Mouse (Mus musculus) lung, embryonic 15.5 days (tissue): ENCODE measurements around the gene Cd163l1. TPM values are rescaled to one million over a fixed set of nuclear protein-coding genes. Genes with fewer than 3 reads are reported as not detected.

Source experiments
- ATAC-seq: fragments of 200-750 bp; cut with Nextera tagmentation; 2 replicates; pipeline ENCODE4 v1.8.0; 2017; ENCODE audit warnings: moderate number of reproducible peaks, borderline replicate concordance; ENCODE audit not compliant: low FRiP score, low TSS enrichment; ENCODE audit errors: extremely low read depth
- H3K27ac ChIP-seq: fragments of 300-500 bp; sonication (generic); 2 replicates; pipeline ENCODE4 v1.5.1; 2015; ENCODE audit warnings: moderate library complexity, mild to moderate bottlenecking, inconsistent platforms
- H3K27me3 ChIP-seq: fragments of 300-500 bp; sonication (generic); 2 replicates; pipeline ENCODE4 v1.6.1; 2015; ENCODE audit warnings: inconsistent platforms
- H3K36me3 ChIP-seq: fragments of 300-500 bp; sonication (generic); 2 replicates; pipeline ENCODE4 v1.6.1; 2015; ENCODE audit warnings: inconsistent platforms
- H3K4me1 ChIP-seq: fragments of 300-500 bp; sonication (generic); 2 replicates; pipeline ENCODE4 v1.6.1; 2015; ENCODE audit warnings: inconsistent platforms
- H3K4me2 ChIP-seq: fragments of 300-500 bp; sonication (generic); 2 replicates; pipeline ENCODE4 v1.6.1; 2015; ENCODE audit warnings: inconsistent platforms, mild to moderate bottlenecking, moderate library complexity
- H3K4me3 ChIP-seq: fragments of 300-500 bp; sonication (generic); 2 replicates; pipeline ENCODE4 v1.5.1; 2015; ENCODE audit warnings: mild to moderate bottlenecking, inconsistent platforms
- H3K9ac ChIP-seq: fragments of 300-500 bp; sonication (generic); 2 replicates; pipeline ENCODE4 v1.6.1; 2015; ENCODE audit warnings: inconsistent platforms
- H3K9me3 ChIP-seq: fragments of 300-500 bp; sonication (generic); 2 replicates; pipeline ENCODE4 v1.6.1; 2016; ENCODE audit warnings: inconsistent platforms
- WGBS: fragments of 180-500 bp; shearing (Covaris S2); methylation state at CpG from one replicate; pipeline ENCODE4 v1.1.7; 2015; 5-methylcytosine and 5-hydroxymethylcytosine counted together
- polyA plus RNA-seq: library from polyadenylated mRNA; unstranded; fragments of >200 nt; fragmentation: Nextera tagmentation; extraction: Ambion mirVana; gene quantifications from 2 replicates; pipeline ENCODE4 v1.2.1, GENCODE M21; 2015

Cd163l1 gene
- polyA plus RNA-seq, 1 experiment from 2014 or later = 3.1 TPM

- Histone ChIP-seq H3K36me3 (no peaks in the 10 kb centered on the region), H3K27ac (no peak overlapping the region), H3K27me3 (no peaks in the 10 kb centered on the region), H3K4me3 (no peak overlapping the region), H3K4me1 (no peaks in the 10 kb centered on the region), H3K4me2 (no peak overlapping the region), H3K9me3 (no peaks in the 10 kb centered on the region), H3K9ac (no peak overlapping the region)
- WGBS = 42% methylated on average over 2 of the region's 2 CpGs
- ATAC-seq = no peak
These were observed 25.6 kb upstream of the Cd163l1 start for GRCm38 (mm10) chr7:140192445-140192844.

- 77% methylated on average over 2 of the region's 2 CpGs for WGBS
- no peak overlapping the region for H3K4me2 ChIP-seq
- no peaks in the 10 kb centered on the region for H3K27me3 ChIP-seq
- H3K4me1 ChIP-seq = no peaks in the 10 kb centered on the region
- H3K4me3 ChIP-seq = no peak overlapping the region
- no peak for ATAC-seq
- no peaks in the 10 kb centered on the region for H3K36me3 ChIP-seq
- no peak overlapping the region for H3K9ac ChIP-seq
- H3K27ac ChIP-seq = no peak overlapping the region
- no peaks in the 10 kb centered on the region for H3K9me3 ChIP-seq
These were observed 25.2 kb upstream of the Cd163l1 start for GRCm38 (mm10) chr7:140192851-140193250.

GRCm38 (mm10) chr7:140194031-140194430, 24.0 kb upstream of the Cd163l1 start:
- no peak overlapping the region for H3K9ac ChIP-seq
- no peak for ATAC-seq
- no peaks in the 10 kb centered on the region for H3K4me1 ChIP-seq
- H3K36me3 ChIP-seq = no peaks in the 10 kb centered on the region
- H3K4me3 ChIP-seq = no peak overlapping the region
- WGBS = 77% methylated on average over 4 of the region's 4 CpGs
- no peaks in the 10 kb centered on the region for H3K27me3 ChIP-seq
- no peak overlapping the region for H3K27ac ChIP-seq
- no peaks in the 10 kb centered on the region for H3K9me3 ChIP-seq
- H3K4me2 ChIP-seq = no peak overlapping the region

- no peaks in the 10 kb centered on the region for H3K36me3 ChIP-seq
- no peak overlapping the region for H3K4me2 ChIP-seq
- H3K9me3 ChIP-seq = no peaks in the 10 kb centered on the region
- ATAC-seq = no peak
- H3K27ac ChIP-seq = no peak overlapping the region
- no peaks in the 10 kb centered on the region for H3K27me3 ChIP-seq
- no peak overlapping the region for H3K4me3 ChIP-seq
- no peak overlapping the region for H3K9ac ChIP-seq
- 77% methylated on average over 8 of the region's 8 CpGs for WGBS
- no peaks in the 10 kb centered on the region for H3K4me1 ChIP-seq
These were observed 22.1 kb upstream of the Cd163l1 start for GRCm38 (mm10) chr7:140196002-140196401.

GRCm38 (mm10) chr7:140201090-140201489, 17.0 kb upstream of the Cd163l1 start:
- Histone ChIP-seq H3K4me2 (no peak overlapping the region), H3K36me3 (no peaks in the 10 kb centered on the region), H3K9me3 (no peaks in the 10 kb centered on the region), H3K9ac (no peak overlapping the region), H3K27ac (no peak overlapping the region), H3K27me3 (no peaks in the 10 kb centered on the region), H3K4me3 (no peak overlapping the region), H3K4me1 (no peaks in the 10 kb centered on the region)
- ATAC-seq = no peak
- WGBS = 89% methylated on average over 4 of the region's 4 CpGs

- Histone ChIP-seq H3K9ac (no peak within 1 kb of the TSS), H3K4me1 (no peaks in the 10 kb centered on the region), H3K9me3 (no peaks in the 10 kb centered on the region), H3K4me2 (no peak within 1 kb of the TSS), H3K36me3 (no peaks in the 10 kb centered on the region), H3K27ac (no peak within 1 kb of the TSS), H3K4me3 (no peak within 1 kb of the TSS), H3K27me3 (no peaks in the 10 kb centered on the region)
- no peak for ATAC-seq
These were observed 12.2 kb upstream of the Cd163l1 start, which contains the start of gene Olfr524 for GRCm38 (mm10) chr7:140205864-140206263. Gene Olfr524, minus strand, starts transcription at chr7:140205964.

- H3K27me3 ChIP-seq = no peaks in the 10 kb centered on the region
- H3K4me3 ChIP-seq = no peak overlapping the region
- 77% methylated on average over 3 of the region's 3 CpGs for WGBS
- H3K9ac ChIP-seq = no peak overlapping the region
- H3K27ac ChIP-seq = no peak overlapping the region
- H3K36me3 ChIP-seq = no peaks in the 10 kb centered on the region
- no peaks in the 10 kb centered on the region for H3K9me3 ChIP-seq
- ATAC-seq = no peak
- H3K4me1 ChIP-seq = no peaks in the 10 kb centered on the region
- no peak overlapping the region for H3K4me2 ChIP-seq
These were observed 11.2 kb upstream of the Cd163l1 start for GRCm38 (mm10) chr7:140206904-140207303.

GRCm38 (mm10) chr7:140208153-140208552, 9.9 kb upstream of the Cd163l1 start:
- Histone ChIP-seq H3K36me3 (no peaks in the 10 kb centered on the region), H3K27ac (no peak overlapping the region), H3K9me3 (no peaks in the 10 kb centered on the region), H3K27me3 (no peaks in the 10 kb centered on the region), H3K4me2 (no peak overlapping the region), H3K9ac (no peak overlapping the region), H3K4me1 (no peaks in the 10 kb centered on the region), H3K4me3 (no peak overlapping the region)
- WGBS = 45% methylated on average over 8 of the region's 8 CpGs
- ATAC-seq = no peak

GRCm38 (mm10) chr7:140208677-140209076, 9.4 kb upstream of the Cd163l1 start:
- Histone ChIP-seq H3K4me1 (no peaks in the 10 kb centered on the region), H3K27ac (no peak overlapping the region), H3K4me2 (no peak overlapping the region), H3K27me3 (no peaks in the 10 kb centered on the region), H3K9me3 (no peaks in the 10 kb centered on the region), H3K4me3 (no peak overlapping the region), H3K36me3 (no peaks in the 10 kb centered on the region), H3K9ac (no peak overlapping the region)
- no peak for ATAC-seq
- WGBS = 32% methylated on average over 3 of the region's 3 CpGs

- 57% methylated on average over 5 of the region's 5 CpGs for WGBS
- Histone ChIP-seq H3K36me3 (no peaks in the 10 kb centered on the region), H3K9me3 (no peaks in the 10 kb centered on the region), H3K27me3 (no peaks in the 10 kb centered on the region), H3K4me2 (no peak overlapping the region), H3K9ac (no peak overlapping the region), H3K4me3 (no peak overlapping the region), H3K4me1 (no peaks in the 10 kb centered on the region), H3K27ac (no peak overlapping the region)
- ATAC-seq = no peak
These were observed 4.2 kb upstream of the Cd163l1 start for GRCm38 (mm10) chr7:140213841-140214240.

GRCm38 (mm10) chr7:140219268-140219667, 1.2 kb downstream of the Cd163l1 start:
- no peak for ATAC-seq
- 4% methylated on average over 1 of the region's 1 CpGs for WGBS
- Histone ChIP-seq H3K4me2 (no peak overlapping the region), H3K9ac (no peak overlapping the region), H3K4me1 (no peaks in the 10 kb centered on the region), H3K36me3 (no peaks in the 10 kb centered on the region), H3K4me3 (no peak overlapping the region), H3K9me3 (no peaks in the 10 kb centered on the region), H3K27me3 (no peaks in the 10 kb centered on the region), H3K27ac (no peak overlapping the region)

- Histone ChIP-seq H3K36me3 (no peaks in the 10 kb centered on the region), H3K9ac (no peak overlapping the region), H3K4me3 (no peak overlapping the region), H3K27ac (no peak overlapping the region), H3K27me3 (no peaks in the 10 kb centered on the region), H3K9me3 (no peaks in the 10 kb centered on the region), H3K4me2 (no peak overlapping the region), H3K4me1 (no peaks in the 10 kb centered on the region)
- WGBS = 79% methylated on average over 4 of the region's 4 CpGs
- ATAC-seq = no peak
These were observed 2.3 kb downstream of the Cd163l1 start for GRCm38 (mm10) chr7:140220375-140220774.

- ATAC-seq = no peak
- WGBS = 77% methylated on average over 13 of the region's 13 CpGs
- no peak overlapping the region for H3K9ac ChIP-seq
- H3K4me3 ChIP-seq = no peak overlapping the region
- H3K27me3 ChIP-seq = no peaks in the 10 kb centered on the region
- H3K4me1 ChIP-seq = no peaks in the 10 kb centered on the region
- H3K36me3 ChIP-seq = no peaks in the 10 kb centered on the region
- H3K27ac ChIP-seq = no peak overlapping the region
- H3K9me3 ChIP-seq = no peaks in the 10 kb centered on the region
- H3K4me2 ChIP-seq = no peak overlapping the region
These were observed 6.1 kb downstream of the Cd163l1 start for GRCm38 (mm10) chr7:140224209-140224608.
